Mouse (Mus musculus) bone marrow macrophage, adult 2 months (primary cell): Measurements from ENCODE around the gene Zfp846.

Experiments used
- CTCF ChIP-seq: IDR thresholded peaks from 2 replicates; pipeline ENCODE4 v1.5.1; 2012; ENCODE audit warnings: low read depth, mild to moderate bottlenecking, low read length, moderate library complexity
- POLR2A ChIP-seq: IDR thresholded peaks from 2 replicates; pipeline ENCODE4 v1.6.1; 2012; ENCODE audit warnings: mild to moderate bottlenecking, low read depth, low read length, borderline replicate concordance

- TF ChIP-seq POLR2A (no peak), CTCF (no peak)
Measured at GRCm38 (mm10) chr9:20652260-20652658, 71.2 kb downstream of the Zfp846 start.
